Mouse (Mus musculus) neural tube, embryonic 11.5 days (tissue): ENCODE measurements around the gene Hivep1. TPM values are rescaled to one million over a fixed set of nuclear protein-coding genes. Genes with fewer than 3 reads are reported as not detected.

ENCODE experiments used
- ATAC-seq: fragments of 200-750 bp; cut with Nextera tagmentation; 2 replicates; pipeline ENCODE4 v1.8.0; 2017; ENCODE audit warnings: moderate number of reproducible peaks, mild to moderate bottlenecking, moderate TSS enrichment, moderate library complexity; ENCODE audit not compliant: insufficient read depth, low FRiP score, low TSS enrichment
- DNase-seq: peaks from one replicate; pipeline ENCODE4 v3.0.0-alpha.2; 2015; ENCODE audit warnings: low spot score
- H3K27ac ChIP-seq: fragments of 300-500 bp; sonication (generic); 2 replicates; pipeline ENCODE4 v1.5.1; 2014; ENCODE audit warnings: low read depth, mild to moderate bottlenecking, low read length
- H3K27me3 ChIP-seq: fragments of 300-500 bp; sonication (generic); 2 replicates; pipeline ENCODE4 v1.6.1; 2014; ENCODE audit warnings: mild to moderate bottlenecking, low read length, mixed read lengths; ENCODE audit not compliant: control insufficient read depth, insufficient read depth
- H3K36me3 ChIP-seq: fragments of 300-500 bp; sonication (generic); 2 replicates; pipeline ENCODE4 v1.6.1; 2014; ENCODE audit warnings: mild to moderate bottlenecking, low read length, moderate library complexity, mixed read lengths; ENCODE audit not compliant: control insufficient read depth, insufficient read depth
- H3K4me1 ChIP-seq: fragments of 300-500 bp; sonication (generic); 2 replicates; pipeline ENCODE4 v1.6.1; 2014; ENCODE audit warnings: low read length, mixed read lengths; ENCODE audit not compliant: control insufficient read depth, insufficient read depth
- H3K4me2 ChIP-seq: fragments of 300-500 bp; sonication (generic); 2 replicates; pipeline ENCODE4 v1.6.1; 2014; ENCODE audit warnings: low read depth, mild to moderate bottlenecking, moderate library complexity
- H3K4me3 ChIP-seq: fragments of 300-500 bp; sonication (generic); 2 replicates; pipeline ENCODE4 v1.5.1; 2014; ENCODE audit warnings: low read depth, low read length
- H3K9ac ChIP-seq: fragments of 300-500 bp; sonication (generic); 2 replicates; pipeline ENCODE4 v1.6.1; 2014; ENCODE audit warnings: mild to moderate bottlenecking, low read length
- H3K9me3 ChIP-seq: fragments of 300-500 bp; sonication (generic); 2 replicates; pipeline ENCODE4 v1.6.1; 2016; ENCODE audit warnings: low read length; ENCODE audit not compliant: control insufficient read depth
- WGBS: fragments of 180-500 bp; shearing (Covaris S2); extraction: QIAGEN DNeasy Blood & Tissue Kit; methylation state at CpG from one replicate; pipeline ENCODE4 v1.1.7; 2014; 5-methylcytosine and 5-hydroxymethylcytosine counted together
- polyA plus RNA-seq: library from polyadenylated mRNA; unstranded; fragments of >200 nt; fragmentation: Nextera tagmentation; extraction: Ambion mirVana; gene quantifications from 2 replicates; pipeline ENCODE4 v1.2.1, GENCODE M21; 2014

The Hivep1 gene
- polyA plus RNA-seq, 1 experiment from 2014 or later = 13.0 TPM

GRCm38 (mm10) chr13:42101440-42102190 lies 49.8 kb downstream of the Hivep1 start:
- WGBS = 76% methylated on average over 13 of the region's 13 CpGs
- Histone ChIP-seq H3K9ac (no peak overlapping the region), H3K27ac (no peak overlapping the region), H3K27me3 (no peaks in the 10 kb centered on the region), H3K36me3 (no peaks in the 10 kb centered on the region), H3K4me2 (no peak overlapping the region), H3K4me3 (no peak overlapping the region), H3K4me1 (peaks cover 17% of the 10 kb centered on the region), H3K9me3 (no peaks in the 10 kb centered on the region)
- ATAC-seq = no peak
- DNase-seq = no peak

GRCm38 (mm10) chr13:42102980-42103379 lies 51.2 kb downstream of the Hivep1 start:
- peak; percentile 83 for DNase-seq
- H3K27me3 ChIP-seq = no peaks in the 10 kb centered on the region
- no peak overlapping the region for H3K4me2 ChIP-seq
- no peak overlapping the region for H3K9ac ChIP-seq
- H3K9me3 ChIP-seq = no peaks in the 10 kb centered on the region
- ATAC-seq = peak; percentile 93
- H3K36me3 ChIP-seq = no peaks in the 10 kb centered on the region
- H3K4me3 ChIP-seq = no peak overlapping the region
- H3K4me1 ChIP-seq = peaks cover 17% of the 10 kb centered on the region
- 29% methylated on average over 8 of the region's 8 CpGs for WGBS
- 0 out of 2 replicates have a peak overlapping the region, but pooled peaks have one; percentile 17 for H3K27ac ChIP-seq

- WGBS = 83% methylated on average over 11 of the region's 11 CpGs
- 0 out of 2 replicates have a peak overlapping the region, but pooled peaks have one; percentile 17 for H3K27ac ChIP-seq
- H3K9me3 ChIP-seq = no peaks in the 10 kb centered on the region
- H3K9ac ChIP-seq = no peak overlapping the region
- no peak overlapping the region for H3K4me2 ChIP-seq
- H3K4me1 ChIP-seq = peaks cover 17% of the 10 kb centered on the region
- no peaks in the 10 kb centered on the region for H3K27me3 ChIP-seq
- ATAC-seq (no peak), DNase-seq (no peak)
- no peak overlapping the region for H3K4me3 ChIP-seq
- H3K36me3 ChIP-seq = no peaks in the 10 kb centered on the region
Measured at GRCm38 (mm10) chr13:42103486-42104166, 51.8 kb downstream of the Hivep1 start.

GRCm38 (mm10) chr13:42104371-42104770 lies 52.5 kb downstream of the Hivep1 start:
- H3K9me3 ChIP-seq = no peaks in the 10 kb centered on the region
- ATAC-seq = no peak
- H3K27ac ChIP-seq = no peak overlapping the region
- H3K9ac ChIP-seq = no peak overlapping the region
- H3K27me3 ChIP-seq = no peaks in the 10 kb centered on the region
- no peak overlapping the region for H3K4me3 ChIP-seq
- peaks cover 17% of the 10 kb centered on the region for H3K4me1 ChIP-seq
- no peak for DNase-seq
- WGBS = 95% methylated on average over 3 of the region's 3 CpGs
- H3K36me3 ChIP-seq = no peaks in the 10 kb centered on the region
- H3K4me2 ChIP-seq = no peak overlapping the region

- 78% methylated on average over 11 of the region's 11 CpGs for WGBS
Measured at GRCm38 (mm10) chr13:42108483-42109215, 56.8 kb downstream of the Hivep1 start.

GRCm38 (mm10) chr13:42110416-42110815 lies 58.6 kb downstream of the Hivep1 start:
- H3K36me3 ChIP-seq = no peaks in the 10 kb centered on the region
- no peak overlapping the region for H3K4me3 ChIP-seq
- 0 out of 2 replicates have a peak, but pooled peaks cover 2% of the 10 kb centered on the region for H3K4me1 ChIP-seq
- H3K27me3 ChIP-seq = no peaks in the 10 kb centered on the region
- no peaks in the 10 kb centered on the region for H3K9me3 ChIP-seq
- no peak for ATAC-seq
- no peak for DNase-seq
- no peak overlapping the region for H3K4me2 ChIP-seq
- no peak overlapping the region for H3K9ac ChIP-seq
- H3K27ac ChIP-seq = no peak overlapping the region
- WGBS = 88% methylated on average over 3 of the region's 3 CpGs

More at GRCm38 (mm10) chr13:42108483-42109215, 56.8 kb downstream of the Hivep1 start:
- no peaks in the 10 kb centered on the region for H3K36me3 ChIP-seq
- ATAC-seq (no peak), DNase-seq (no peak)
- no peak overlapping the region for H3K4me2 ChIP-seq
- H3K9me3 ChIP-seq = no peaks in the 10 kb centered on the region
- no peak overlapping the region for H3K4me3 ChIP-seq
- H3K27ac ChIP-seq = no peak overlapping the region
- no peak overlapping the region for H3K9ac ChIP-seq
- H3K27me3 ChIP-seq = no peaks in the 10 kb centered on the region
- 0 out of 2 replicates have a peak, but pooled peaks cover 2% of the 10 kb centered on the region for H3K4me1 ChIP-seq

GRCm38 (mm10) chr13:42112071-42112470 lies 60.2 kb downstream of the Hivep1 start:
- H3K27me3 ChIP-seq = no peaks in the 10 kb centered on the region
- H3K9ac ChIP-seq = no peak overlapping the region
- H3K4me2 ChIP-seq = no peak overlapping the region
- DNase-seq (no peak), ATAC-seq (no peak)
- 87% methylated on average over 6 of the region's 6 CpGs for WGBS
- H3K4me1 ChIP-seq = 0 out of 2 replicates have a peak, but pooled peaks cover 2% of the 10 kb centered on the region
- no peak overlapping the region for H3K27ac ChIP-seq
- no peak overlapping the region for H3K4me3 ChIP-seq
- no peaks in the 10 kb centered on the region for H3K36me3 ChIP-seq
- no peaks in the 10 kb centered on the region for H3K9me3 ChIP-seq

GRCm38 (mm10) chr13:42112748-42113147 lies 60.9 kb downstream of the Hivep1 start:
- Histone ChIP-seq H3K4me3 (no peak overlapping the region), H3K9ac (no peak overlapping the region), H3K27ac (no peak overlapping the region), H3K9me3 (no peaks in the 10 kb centered on the region), H3K36me3 (no peaks in the 10 kb centered on the region), H3K4me2 (no peak overlapping the region), H3K27me3 (no peaks in the 10 kb centered on the region), H3K4me1 (0 out of 2 replicates have a peak, but pooled peaks cover 2% of the 10 kb centered on the region)
- DNase-seq (no peak), ATAC-seq (no peak)
- 69% methylated on average over 5 of the region's 5 CpGs for WGBS
